In genomic region chr2:35342605-35343004, GRCm38 (mm10) we compare ENCODE assay signal across 22 mouse cellular contexts. TPM values are rescaled to one million over a fixed set of nuclear protein-coding genes. Genes with fewer than 3 reads are reported as not detected.
DNase-seq lines count a peak whose midpoint lies in the region; ATAC-seq and TF ChIP-seq lines count a peak whose summit lies in the region.
"Had no signal": no experiment of that assay in that cellular context is flagged by ENCODE, and none has a peak within 500 bp of the region (broad histone marks: within the 10 kb centered on the region; RNA-seq: fewer than 3 reads in every experiment).

No protein-coding gene starts in this region.

- DNase-seq in liver, postnatal 0 days, result no peak
- DNase-seq in liver, embryonic 11.5 days (ENCODE audit: low spot score), result no peak
- DNase-seq in MN1 (ENCODE audit: low spot score), result peak; percentile 76
- DNase-seq in right cerebral cortex, postnatal 36 days (ENCODE audit: low spot score in 2 of 2), result no peak
- DNase-seq in kidney, postnatal 14 days, result no peak
- no peak for DNase-seq in layer of hippocampus, adult 9-10 months (ENCODE audit: low spot score)
- DNase-seq: adrenal gland, adult 2 months; cerebellum, adult 2 months; heart, postnatal 36 days; layer of hippocampus, adult 9-11 months had no signal

- peak; percentile 78 for ATAC-seq in liver, postnatal 0 days
- no peak for ATAC-seq in liver, embryonic 11.5 days (replicated peaks; ENCODE audit: low FRiP score)
- ATAC-seq: forebrain, embryonic 14.5 days had no signal

- TF ChIP-seq EP300 in liver, postnatal 0 days (IDR thresholded peaks at IDR 0.05; ENCODE audit: low read depth), result peak; percentile 59

- H3K4me2 ChIP-seq in liver, postnatal 0 days (ENCODE audit: low read depth, low read length), result no peak overlapping the region
- H3K4me2 ChIP-seq in liver, embryonic 11.5 days, result no peak overlapping the region
- H3K4me2 ChIP-seq: heart, embryonic 11.5 days; kidney, embryonic 15.5 days; limb, embryonic 15.5 days; midbrain, embryonic 12.5 days had no signal

- 43% methylated on average over 3 of the region's 3 CpGs for WGBS in liver, postnatal 0 days (ENCODE audit: insufficient replicate concordance)
- WGBS in liver, embryonic 11.5 days, result 64% methylated on average over 3 of the region's 3 CpGs
- WGBS in macrophage (ENCODE audit: missing documents), result 21% methylated on average over 3 of the region's 3 CpGs

- H3K27me3 ChIP-seq in liver, postnatal 0 days (ENCODE audit: insufficient read depth, low read length), result no peaks in the 10 kb centered on the region
- no peaks in the 10 kb centered on the region for H3K27me3 ChIP-seq in liver, embryonic 11.5 days (replicated peaks; ENCODE audit: control insufficient read depth, insufficient read depth, low read length)
- H3K27me3 ChIP-seq: CH12.LX; kidney, embryonic 15.5 days; limb, embryonic 15.5 days; midbrain, embryonic 12.5 days had no signal

- TF ChIP-seq CTCF in liver, postnatal 0 days (IDR thresholded peaks at IDR 0.05; ENCODE audit: low read depth), result no peak

- peaks cover 8% of the 10 kb centered on the region for H3K4me1 ChIP-seq in liver, postnatal 0 days (ENCODE audit: insufficient read depth)
- H3K4me1 ChIP-seq in liver, embryonic 11.5 days (replicated peaks; ENCODE audit: control insufficient read depth, insufficient read depth, low read length), result peaks cover 1% of the 10 kb centered on the region
- H3K4me1 ChIP-seq: midbrain, embryonic 12.5 days had no signal

- H3K79me2 ChIP-seq in macrophage (ENCODE audit: inconsistent target), result no peaks in the 10 kb centered on the region

- no peaks in the 10 kb centered on the region for H3K9me3 ChIP-seq in liver, postnatal 0 days (ENCODE audit: low read length)
- H3K9me3 ChIP-seq in liver, embryonic 11.5 days (ENCODE audit: control insufficient read depth, low read length), result no peaks in the 10 kb centered on the region
- H3K9me3 ChIP-seq: kidney, embryonic 15.5 days; limb, embryonic 15.5 days; midbrain, embryonic 12.5 days had no signal

- H3K4me3 ChIP-seq in liver, postnatal 0 days (ENCODE audit: low read depth, low read length), result no peak overlapping the region
- H3K4me3 ChIP-seq in liver, embryonic 11.5 days (ENCODE audit: low read depth, low read length), result no peak overlapping the region
- H3K4me3 ChIP-seq in macrophage (ENCODE audit: inconsistent target), result no peak overlapping the region
- H3K4me3 ChIP-seq: kidney, embryonic 15.5 days; limb, embryonic 15.5 days; midbrain, embryonic 12.5 days had no signal

- H3K36me3 ChIP-seq in liver, postnatal 0 days (replicated peaks; ENCODE audit: insufficient read depth, low read length), result no peaks in the 10 kb centered on the region
- no peaks in the 10 kb centered on the region for H3K36me3 ChIP-seq in liver, embryonic 11.5 days (ENCODE audit: control insufficient read depth, insufficient read depth, low read length)
- H3K36me3 ChIP-seq in macrophage (ENCODE audit: inconsistent target), result no peaks in the 10 kb centered on the region
- H3K36me3 ChIP-seq: kidney, embryonic 15.5 days; limb, embryonic 15.5 days; midbrain, embryonic 12.5 days had no signal

- H3K27ac ChIP-seq in liver, postnatal 0 days (ENCODE audit: low read depth), result no peak overlapping the region
- H3K27ac ChIP-seq in liver, embryonic 11.5 days (ENCODE audit: low read depth, low read length), result no peak overlapping the region
- peak overlapping the region; percentile 48 for H3K27ac ChIP-seq in macrophage
- H3K27ac ChIP-seq: kidney, embryonic 15.5 days; limb, embryonic 15.5 days; midbrain, embryonic 12.5 days had no signal

- H3K9ac ChIP-seq in liver, postnatal 0 days (replicated peaks), result no peak overlapping the region
- H3K9ac ChIP-seq in liver, embryonic 11.5 days (ENCODE audit: low read depth, low read length), result no peak overlapping the region
- H3K9ac ChIP-seq: kidney, embryonic 15.5 days; limb, embryonic 15.5 days; midbrain, embryonic 12.5 days had no signal

RNA-seq across cellular contexts. Expression of gene Stom, which starts 5.8 kb away (rescaled TPM):
- 77.1 and 86.3 TPM in 2 replicates for polyA plus RNA-seq in liver, postnatal 0 days (2015; fragmentation: Nextera tagmentation; extraction: Ambion mirVana)
- polyA plus RNA-seq in liver, embryonic 11.5 days (2014; fragmentation: Nextera tagmentation; extraction: Ambion mirVana), result 87.7 and 97.0 TPM in 2 replicates
- 100 to 1,000 TPM in 11 of 26 experiments, 10 to 100 TPM in 15; 30.9 to 262 (median 79.8) TPM for total RNA-seq in macrophage (2018; cell fraction: chromatin; rRNA removed)
- total RNA-seq in macrophage (2018; cell fraction: cytosol; rRNA removed), result 100 to 1,000 TPM; 204 to 401 (median 304) TPM
- total RNA-seq in macrophage (2018; cell fraction: nucleus; rRNA removed), result 100 to 1,000 TPM; 188 to 510 (median 266) TPM
- 180 to 528 TPM (median 364 TPM) in 3 replicates for polyA plus RNA-seq in macrophage (2018)

RNA-seq across cellular contexts. Expression of gene 4930568D16Rik, which starts 24.9 kb away (rescaled TPM):
- not detected in 2 replicates for polyA plus RNA-seq in liver, postnatal 0 days (2015; fragmentation: Nextera tagmentation; extraction: Ambion mirVana)
- polyA plus RNA-seq in liver, embryonic 11.5 days (2014; fragmentation: Nextera tagmentation; extraction: Ambion mirVana), result not detected in 2 replicates
- total RNA-seq in macrophage (2018; cell fraction: chromatin; rRNA removed), result not detected
- total RNA-seq in macrophage (2018; cell fraction: cytosol; rRNA removed), result not detected
- not detected for total RNA-seq in macrophage (2018; cell fraction: nucleus; rRNA removed)
- polyA plus RNA-seq in macrophage (2018), result not detected in 3 replicates
- total RNA-seq: adrenal gland, adult 2 months; CH12.LX; gastrocnemius, adult 8-10 months; heart, postnatal 36 days had no signal
- polyA plus RNA-seq: adrenal gland, adult 2 months; cerebellum, adult 2 months; cortical plate, adult 2 months; embryonic facial prominence, embryonic 14.5 days; forebrain, embryonic 14.5 days; heart, embryonic 11.5 days; kidney, embryonic 15.5 days; limb, embryonic 15.5 days; lung, embryonic 16.5 days; midbrain, embryonic 12.5 days; urinary bladder, adult 2 months had no signal

RNA-seq across cellular contexts. Expression of gene 4930402F06Rik, which starts 54.4 kb away (rescaled TPM):
- not detected in 2 replicates for polyA plus RNA-seq in liver, postnatal 0 days (2015; fragmentation: Nextera tagmentation; extraction: Ambion mirVana)
- not detected in 2 replicates for polyA plus RNA-seq in liver, embryonic 11.5 days (2014; fragmentation: Nextera tagmentation; extraction: Ambion mirVana)
- total RNA-seq in macrophage (2018; cell fraction: chromatin; rRNA removed), result not detected
- not detected for total RNA-seq in macrophage (2018; cell fraction: cytosol; rRNA removed)
- total RNA-seq in macrophage (2018; cell fraction: nucleus; rRNA removed), result not detected
- not detected in 3 replicates for polyA plus RNA-seq in macrophage (2018)
- total RNA-seq: adrenal gland, adult 2 months; CH12.LX; gastrocnemius, adult 8-10 months; heart, postnatal 36 days had no signal
- polyA plus RNA-seq: adrenal gland, adult 2 months; cerebellum, adult 2 months; cortical plate, adult 2 months; embryonic facial prominence, embryonic 14.5 days; forebrain, embryonic 14.5 days; heart, embryonic 11.5 days; kidney, embryonic 15.5 days; limb, embryonic 15.5 days; lung, embryonic 16.5 days; midbrain, embryonic 12.5 days; urinary bladder, adult 2 months had no signal
